Mouse (Mus musculus) kidney, postnatal 14 days (tissue): ENCODE measurements at regions not wholly inside any gene's neighbourhood (a gene's known extent, or its start where the extent isn't known, plus 50 kb on each side); places are given as distances from the start of the nearest gene placed in this dataset.

Experiments used
- DNase-seq: peaks from one replicate; pipeline ENCODE4 v3.0.0; 2022; ENCODE audit warnings: mixed read lengths

- no peak for DNase-seq
Measured at GRCm38 (mm10) chr10:121150668-121151067, 116.9 kb downstream of the Wif1 start.

- no peak for DNase-seq
Measured at GRCm38 (mm10) chr10:121153625-121154024, 119.9 kb downstream of the Wif1 start.

- no peak for DNase-seq
Measured at GRCm38 (mm10) chr10:121160499-121160898, 126.7 kb downstream of the Wif1 start.

- DNase-seq = peak; percentile 3
Measured at GRCm38 (mm10) chr10:121161201-121161600, 127.4 kb downstream of the Wif1 start.

GRCm38 (mm10) chr10:121174022-121174421 is 140.3 kb downstream of the Wif1 start:
- no peak for DNase-seq

- no peak for DNase-seq
Measured at GRCm38 (mm10) chr10:121189139-121189538, 155.4 kb downstream of the Wif1 start.

GRCm38 (mm10) chr10:121199236-121199635 is 151.8 kb downstream of the Tbc1d30 start:
- no peak for DNase-seq

GRCm38 (mm10) chr10:121202531-121202930 is 148.5 kb downstream of the Tbc1d30 start:
- DNase-seq = no peak

- DNase-seq = no peak
Measured at GRCm38 (mm10) chr10:121205551-121205950, 145.5 kb downstream of the Tbc1d30 start.

- peak; percentile 80 for DNase-seq
Measured at GRCm38 (mm10) chr10:121206002-121206742, 144.9 kb downstream of the Tbc1d30 start.

GRCm38 (mm10) chr10:121206743-121207039 is 144.4 kb downstream of the Tbc1d30 start:
- DNase-seq = no peak
